Mouse (Mus musculus): ENCODE results near the gene 2310033P09Rik. TPM values are rescaled to one million over a fixed set of nuclear protein-coding genes. Genes with fewer than 3 reads are reported as not detected.
A peak's percentile ranks its signal among the peaks of the same experiment; 100 is the strongest.

Gene 2310033P09Rik
- polyA plus RNA-seq, 1 experiment from 2014 or later, result 18.8 TPM

- Histone ChIP-seq H3K36me3 (ENCODE audit: control insufficient read depth, insufficient read depth) (no peaks in the 10 kb centered on the region), H3K9ac (ENCODE audit: low read length) (peak overlapping the region; percentile 71), H3K9me3 (replicated peaks; ENCODE audit: control insufficient read depth, low read length) (no peaks in the 10 kb centered on the region), H3K4me2 (ENCODE audit: low read depth, low read length) (peak overlapping the region; percentile 72), H3K27ac (ENCODE audit: low read length) (peak overlapping the region; percentile 91), H3K4me1 (ENCODE audit: control insufficient read depth, insufficient read depth, low read length) (peaks cover 6% of the 10 kb centered on the region), H3K4me3 (ENCODE audit: low read length) (peak overlapping the region; percentile 70), H3K27me3 (ENCODE audit: control insufficient read depth, insufficient read depth, low read length) (no peaks in the 10 kb centered on the region)
- under 1% methylated on average over 57 of the region's 59 CpGs for WGBS
- peak; percentile 96 for ATAC-seq (replicated peaks; ENCODE audit: extremely low read depth, insufficient read depth, low FRiP score)
Observed at GRCm38 (mm10) chr11:59191231-59192058, 16.7 kb upstream of the 2310033P09Rik start.

DNA sequence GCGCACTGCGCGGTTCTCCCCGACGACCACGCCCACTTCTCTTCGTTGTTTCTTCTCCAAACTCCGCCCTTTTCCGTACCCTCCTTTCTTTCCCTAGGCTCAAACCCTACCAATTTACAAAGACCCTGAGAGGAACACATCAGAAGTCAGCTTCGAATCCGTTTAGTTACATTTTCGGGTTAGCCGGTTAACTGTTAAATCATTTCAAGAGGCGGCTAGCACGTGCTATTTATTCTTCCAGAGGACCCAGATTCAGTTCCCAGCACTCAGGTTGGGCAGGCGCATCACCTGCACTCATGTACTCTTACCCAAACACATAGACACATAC, 16.1 kb upstream of the 2310033P09Rik start, which contains the start of gene Guk1:
Guk1 (minus strand) TSS at position 154 of the 328 bp plus-strand sequence.
- ATAC-seq (replicated peaks; ENCODE audit: extremely low read depth, insufficient read depth, low FRiP score), result 0 out of 2 replicates have a peak, but pooled peaks have one; percentile 2
- Histone ChIP-seq H3K36me3 (ENCODE audit: control insufficient read depth, insufficient read depth) (no peaks in the 10 kb centered on the region), H3K9me3 (replicated peaks; ENCODE audit: control insufficient read depth, low read length) (no peaks in the 10 kb centered on the region), H3K4me1 (ENCODE audit: control insufficient read depth, insufficient read depth, low read length) (peaks cover 6% of the 10 kb centered on the region), H3K4me2 (ENCODE audit: low read depth, low read length) (peak within 1 kb of the TSS; percentile 72), H3K27ac (ENCODE audit: low read length) (peak within 1 kb of the TSS; percentile 91), H3K4me3 (ENCODE audit: low read length) (peak within 1 kb of the TSS; percentile 70), H3K27me3 (ENCODE audit: control insufficient read depth, insufficient read depth, low read length) (no peaks in the 10 kb centered on the region), H3K9ac (ENCODE audit: low read length) (peak within 1 kb of the TSS; percentile 71)
- WGBS, result 4% methylated on average over 16 of the region's 16 CpGs

DNA sequence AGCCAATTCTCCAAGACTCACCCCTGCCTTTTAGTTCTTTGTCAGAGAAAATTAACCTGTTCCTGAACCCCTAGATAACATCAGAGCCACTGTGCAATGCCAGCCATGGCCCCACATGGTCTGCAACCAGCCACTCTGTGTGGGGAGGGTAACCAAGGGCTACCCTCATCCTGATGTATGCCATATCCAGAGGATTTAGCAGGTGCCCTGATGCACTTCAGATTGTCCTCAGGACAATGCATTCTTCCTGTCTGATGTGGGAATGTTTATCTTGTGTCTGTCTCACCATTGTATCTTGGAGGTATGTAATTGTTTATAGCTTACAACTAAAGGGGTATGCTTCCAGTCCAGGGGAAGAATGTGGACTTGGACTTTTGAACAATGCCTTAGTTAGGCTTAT, 11.9 kb upstream of the 2310033P09Rik start:
- Histone ChIP-seq H3K27me3 (ENCODE audit: control insufficient read depth, insufficient read depth, low read length) (no peaks in the 10 kb centered on the region), H3K4me1 (ENCODE audit: control insufficient read depth, insufficient read depth, low read length) (peaks cover 4% of the 10 kb centered on the region), H3K27ac (ENCODE audit: low read length) (no peak overlapping the region), H3K36me3 (ENCODE audit: control insufficient read depth, insufficient read depth) (peaks cover 5% of the 10 kb centered on the region), H3K4me2 (ENCODE audit: low read depth, low read length) (no peak overlapping the region), H3K9me3 (replicated peaks; ENCODE audit: control insufficient read depth, low read length) (no peaks in the 10 kb centered on the region), H3K9ac (ENCODE audit: low read length) (no peak overlapping the region), H3K4me3 (ENCODE audit: low read length) (no peak overlapping the region)
- no peak for ATAC-seq (replicated peaks; ENCODE audit: extremely low read depth, insufficient read depth, low FRiP score)

- Histone ChIP-seq H3K27ac (ENCODE audit: low read length) (peak overlapping the region; percentile 80), H3K4me3 (ENCODE audit: low read length) (peak overlapping the region; percentile 85), H3K4me1 (ENCODE audit: control insufficient read depth, insufficient read depth, low read length) (peaks cover 11% of the 10 kb centered on the region), H3K4me2 (ENCODE audit: low read depth, low read length) (peak overlapping the region; percentile 96), H3K9ac (ENCODE audit: low read length) (peak overlapping the region; percentile 92), H3K9me3 (replicated peaks; ENCODE audit: control insufficient read depth, low read length) (no peaks in the 10 kb centered on the region), H3K36me3 (ENCODE audit: control insufficient read depth, insufficient read depth) (peaks cover 19% of the 10 kb centered on the region), H3K27me3 (ENCODE audit: control insufficient read depth, insufficient read depth, low read length) (no peaks in the 10 kb centered on the region)
- ATAC-seq (replicated peaks; ENCODE audit: extremely low read depth, insufficient read depth, low FRiP score), result no peak
- WGBS, result 26% methylated on average over 16 of the region's 16 CpGs
Observed at GRCm38 (mm10) chr11:59201216-59202002, 6.7 kb upstream of the 2310033P09Rik start.

GRCm38 (mm10) chr11:59202081-59202995, 5.8 kb upstream of the 2310033P09Rik start, which contains the start of gene Mrpl55:
Gene Mrpl55 (plus strand): TSS chr11:59202486.
- peak; percentile 90 for ATAC-seq (replicated peaks; ENCODE audit: extremely low read depth, insufficient read depth, low FRiP score)
- Histone ChIP-seq H3K4me3 (ENCODE audit: low read length) (peak within 1 kb of the TSS; percentile 85), H3K36me3 (ENCODE audit: control insufficient read depth, insufficient read depth) (peaks cover 22% of the 10 kb centered on the region), H3K4me1 (ENCODE audit: control insufficient read depth, insufficient read depth, low read length) (peaks cover 11% of the 10 kb centered on the region), H3K4me2 (ENCODE audit: low read depth, low read length) (peak within 1 kb of the TSS; percentile 96), H3K27ac (ENCODE audit: low read length) (peak within 1 kb of the TSS; percentile 80), H3K9ac (ENCODE audit: low read length) (peak within 1 kb of the TSS; percentile 92), H3K9me3 (replicated peaks; ENCODE audit: control insufficient read depth, low read length) (no peaks in the 10 kb centered on the region), H3K27me3 (ENCODE audit: control insufficient read depth, insufficient read depth, low read length) (no peaks in the 10 kb centered on the region)
- WGBS, result under 1% methylated on average over 63 of the region's 63 CpGs

DNA sequence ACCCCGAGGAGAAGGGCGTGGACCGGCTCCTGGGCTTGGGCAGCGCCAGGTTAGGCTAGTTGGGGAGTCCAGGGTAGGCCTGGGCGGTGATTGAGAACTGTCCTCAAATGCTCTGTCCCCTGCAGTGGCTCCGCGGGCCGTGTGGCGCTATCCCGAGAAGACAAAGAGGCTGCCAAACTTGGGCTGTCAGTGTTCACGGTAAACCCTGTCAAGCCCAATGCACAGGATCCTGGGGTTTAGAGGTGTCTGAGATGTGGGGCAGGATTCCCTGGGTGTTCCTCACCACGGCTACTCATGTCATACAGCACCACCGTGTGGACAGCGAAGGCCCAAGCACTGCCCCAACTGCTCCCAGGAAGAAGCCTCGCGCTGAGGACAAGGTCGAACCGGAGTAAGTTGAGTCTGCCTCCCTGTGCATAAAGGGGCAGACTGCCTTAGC, 901 bp downstream of the 2310033P09Rik start:
- Histone ChIP-seq H3K4me3 (ENCODE audit: low read length) (peak overlapping the region; percentile 77), H3K27me3 (ENCODE audit: control insufficient read depth, insufficient read depth, low read length) (no peaks in the 10 kb centered on the region), H3K27ac (ENCODE audit: low read length) (peak overlapping the region; percentile 90), H3K36me3 (ENCODE audit: control insufficient read depth, insufficient read depth) (peaks cover 43% of the 10 kb centered on the region), H3K9me3 (replicated peaks; ENCODE audit: control insufficient read depth, low read length) (no peaks in the 10 kb centered on the region), H3K9ac (ENCODE audit: low read length) (peak overlapping the region; percentile 88), H3K4me2 (ENCODE audit: low read depth, low read length) (peak overlapping the region; percentile 73), H3K4me1 (ENCODE audit: control insufficient read depth, insufficient read depth, low read length) (peaks cover 21% of the 10 kb centered on the region)
- ATAC-seq (replicated peaks; ENCODE audit: extremely low read depth, insufficient read depth, low FRiP score), result peak; percentile 49
- 9% methylated on average over 18 of the region's 18 CpGs for WGBS

DNA sequence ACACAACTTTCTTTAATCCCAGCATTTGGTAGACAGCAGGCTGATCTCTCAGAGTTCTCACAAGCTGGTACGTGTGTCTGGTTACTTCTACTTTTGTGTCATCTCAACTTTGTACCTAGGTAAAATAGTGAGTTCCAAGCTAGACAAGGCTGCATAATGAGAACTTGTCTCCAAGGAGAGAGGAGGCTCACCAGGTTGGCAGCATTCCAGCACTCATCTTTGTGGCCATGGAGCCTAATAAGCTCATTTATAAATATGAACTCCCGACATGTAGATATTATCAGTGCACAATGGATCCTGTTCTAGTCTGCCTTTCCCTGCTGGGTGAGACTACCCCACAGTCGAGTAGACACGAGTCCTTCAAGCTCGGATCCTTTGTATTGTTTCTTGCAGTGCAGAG, 1.5 kb downstream of the 2310033P09Rik start:
- H3K4me1 ChIP-seq (ENCODE audit: control insufficient read depth, insufficient read depth, low read length), result peaks cover 23% of the 10 kb centered on the region
- 63% methylated on average over 5 of the region's 5 CpGs for WGBS
- H3K4me3 ChIP-seq (ENCODE audit: low read length), result no peak overlapping the region
- no peak overlapping the region for H3K9ac ChIP-seq (ENCODE audit: low read length)
- ATAC-seq (replicated peaks; ENCODE audit: extremely low read depth, insufficient read depth, low FRiP score), result no peak
- no peaks in the 10 kb centered on the region for H3K27me3 ChIP-seq (ENCODE audit: control insufficient read depth, insufficient read depth, low read length)
- H3K27ac ChIP-seq (ENCODE audit: low read length), result no peak overlapping the region
- no peaks in the 10 kb centered on the region for H3K9me3 ChIP-seq (replicated peaks; ENCODE audit: control insufficient read depth, low read length)
- H3K4me2 ChIP-seq (ENCODE audit: low read depth, low read length), result no peak overlapping the region; the same call in 1 of the 2 replicates
- peaks cover 39% of the 10 kb centered on the region for H3K36me3 ChIP-seq (ENCODE audit: control insufficient read depth, insufficient read depth)

GRCm38 (mm10) chr11:59210020-59210419, 1.9 kb downstream of the 2310033P09Rik start:
- no peak overlapping the region for H3K9ac ChIP-seq (ENCODE audit: low read length)
- WGBS, result 71% methylated on average over 4 of the region's 4 CpGs
- peaks cover 23% of the 10 kb centered on the region for H3K4me1 ChIP-seq (ENCODE audit: control insufficient read depth, insufficient read depth, low read length)
- no peaks in the 10 kb centered on the region for H3K27me3 ChIP-seq (ENCODE audit: control insufficient read depth, insufficient read depth, low read length)
- H3K4me2 ChIP-seq (ENCODE audit: low read depth, low read length), result no peak overlapping the region
- H3K27ac ChIP-seq (ENCODE audit: low read length), result no peak overlapping the region
- ATAC-seq (replicated peaks; ENCODE audit: extremely low read depth, insufficient read depth, low FRiP score), result no peak
- no peaks in the 10 kb centered on the region for H3K9me3 ChIP-seq (replicated peaks; ENCODE audit: control insufficient read depth, low read length)
- peaks cover 39% of the 10 kb centered on the region for H3K36me3 ChIP-seq (ENCODE audit: control insufficient read depth, insufficient read depth)
- H3K4me3 ChIP-seq (ENCODE audit: low read length), result no peak overlapping the region

Measured in heart, embryonic 16.5 days (tissue).